Mouse (Mus musculus): Measurements from ENCODE around the gene Iqcd. TPM values are rescaled to one million over a fixed set of nuclear protein-coding genes. Genes with fewer than 3 reads are reported as not detected.

The Iqcd gene
- polyA plus RNA-seq, 1 experiment from 2014 or later = 1.7 TPM

DNA sequence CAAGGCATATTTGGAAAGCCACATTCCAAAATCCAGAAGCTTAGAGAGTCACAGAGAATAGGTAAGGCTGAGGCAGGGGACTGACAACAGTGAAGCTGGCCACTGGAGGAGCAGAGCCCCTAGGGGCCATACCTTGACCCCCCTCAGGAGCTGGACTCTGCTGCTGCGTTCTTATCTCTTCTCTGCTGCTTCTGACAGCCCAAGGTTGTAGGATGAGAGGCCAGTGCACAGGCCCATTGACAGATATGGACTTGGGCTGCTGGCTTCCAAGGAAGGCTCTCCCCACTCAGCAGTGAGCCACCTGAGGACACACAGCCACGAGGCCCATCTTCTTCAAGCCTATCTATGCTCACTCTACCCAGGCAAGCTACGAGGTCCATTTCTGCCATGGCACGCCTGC lies 19.9 kb upstream of the Iqcd start:
- no peak overlapping the region for H3K27ac ChIP-seq (ENCODE audit: low read length)
- no peak for ATAC-seq
- WGBS = 72% methylated on average over 4 of the region's 4 CpGs
- DNase-seq (ENCODE audit: low spot score) = no peak
- H3K4me2 ChIP-seq (replicated peaks; ENCODE audit: low read depth, low read length) = no peak overlapping the region
- H3K27me3 ChIP-seq (replicated peaks; ENCODE audit: insufficient read depth, low read length) = no peaks in the 10 kb centered on the region
- H3K36me3 ChIP-seq (ENCODE audit: insufficient read depth, low read length) = no peaks in the 10 kb centered on the region
- TF ChIP-seq EP300 (IDR thresholded peaks at IDR 0.05) (no peak), CTCF (IDR thresholded peaks at IDR 0.05) (no peak)
- no peak overlapping the region for H3K4me3 ChIP-seq (ENCODE audit: low read depth, low read length)
- no peak overlapping the region for H3K9ac ChIP-seq (replicated peaks; ENCODE audit: low read depth)
- H3K9me3 ChIP-seq (ENCODE audit: low read length) = no peaks in the 10 kb centered on the region
- H3K4me1 ChIP-seq (ENCODE audit: insufficient read depth, low read depth, low read length) = peaks cover 17% of the 10 kb centered on the region

DNA sequence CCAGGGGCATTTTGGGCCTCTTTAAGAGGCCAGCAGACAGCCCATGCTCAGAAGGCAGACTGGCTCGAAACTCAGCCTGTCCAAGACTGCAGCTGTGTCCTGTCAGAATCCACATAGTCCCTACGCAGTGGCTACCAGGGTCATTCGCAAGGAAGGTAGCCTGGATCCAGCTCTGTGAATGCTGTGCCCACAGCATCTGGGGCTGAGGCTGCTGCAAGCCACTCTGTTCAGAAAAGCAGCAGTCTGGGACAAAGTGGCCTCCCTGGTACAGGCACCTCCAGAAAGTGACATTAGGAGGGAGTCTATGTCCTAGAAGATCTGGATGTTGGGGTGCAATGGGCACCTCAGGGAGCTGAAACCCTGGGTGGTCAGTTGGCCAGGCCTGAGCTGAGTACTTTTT lies 19.0 kb upstream of the Iqcd start:
- ATAC-seq = no peak
- Histone ChIP-seq H3K36me3 (ENCODE audit: insufficient read depth, low read length) (no peaks in the 10 kb centered on the region), H3K9ac (replicated peaks; ENCODE audit: low read depth) (no peak overlapping the region), H3K9me3 (ENCODE audit: low read length) (no peaks in the 10 kb centered on the region), H3K4me1 (ENCODE audit: insufficient read depth, low read depth, low read length) (peaks cover 17% of the 10 kb centered on the region), H3K27ac (ENCODE audit: low read length) (no peak overlapping the region), H3K4me3 (ENCODE audit: low read depth, low read length) (no peak overlapping the region), H3K4me2 (replicated peaks; ENCODE audit: low read depth, low read length) (no peak overlapping the region), H3K27me3 (replicated peaks; ENCODE audit: insufficient read depth, low read length) (no peaks in the 10 kb centered on the region)
- 76% methylated on average over 3 of the region's 3 CpGs for WGBS
- no peak for TF ChIP-seq EP300 (IDR thresholded peaks at IDR 0.05)
- no peak for TF ChIP-seq CTCF (IDR thresholded peaks at IDR 0.05)
- DNase-seq (ENCODE audit: low spot score) = no peak

- peaks cover 17% of the 10 kb centered on the region for H3K4me1 ChIP-seq (ENCODE audit: insufficient read depth, low read depth, low read length)
- 69% methylated on average over 11 of the region's 11 CpGs for WGBS
- no peaks in the 10 kb centered on the region for H3K27me3 ChIP-seq (replicated peaks; ENCODE audit: insufficient read depth, low read length)
- TF ChIP-seq CTCF (IDR thresholded peaks at IDR 0.05) (no peak), EP300 (IDR thresholded peaks at IDR 0.05) (no peak)
- no peaks in the 10 kb centered on the region for H3K9me3 ChIP-seq (ENCODE audit: low read length)
- ATAC-seq (no peak), DNase-seq (ENCODE audit: low spot score) (no peak)
- no peak overlapping the region for H3K4me3 ChIP-seq (ENCODE audit: low read depth, low read length)
- no peak overlapping the region for H3K9ac ChIP-seq (replicated peaks; ENCODE audit: low read depth)
- H3K27ac ChIP-seq (ENCODE audit: low read length) = no peak overlapping the region
- no peaks in the 10 kb centered on the region for H3K36me3 ChIP-seq (ENCODE audit: insufficient read depth, low read length)
- no peak overlapping the region for H3K4me2 ChIP-seq (replicated peaks; ENCODE audit: low read depth, low read length)
Measured at GRCm38 (mm10) chr5:120570289-120570897, 18.4 kb upstream of the Iqcd start.

DNA sequence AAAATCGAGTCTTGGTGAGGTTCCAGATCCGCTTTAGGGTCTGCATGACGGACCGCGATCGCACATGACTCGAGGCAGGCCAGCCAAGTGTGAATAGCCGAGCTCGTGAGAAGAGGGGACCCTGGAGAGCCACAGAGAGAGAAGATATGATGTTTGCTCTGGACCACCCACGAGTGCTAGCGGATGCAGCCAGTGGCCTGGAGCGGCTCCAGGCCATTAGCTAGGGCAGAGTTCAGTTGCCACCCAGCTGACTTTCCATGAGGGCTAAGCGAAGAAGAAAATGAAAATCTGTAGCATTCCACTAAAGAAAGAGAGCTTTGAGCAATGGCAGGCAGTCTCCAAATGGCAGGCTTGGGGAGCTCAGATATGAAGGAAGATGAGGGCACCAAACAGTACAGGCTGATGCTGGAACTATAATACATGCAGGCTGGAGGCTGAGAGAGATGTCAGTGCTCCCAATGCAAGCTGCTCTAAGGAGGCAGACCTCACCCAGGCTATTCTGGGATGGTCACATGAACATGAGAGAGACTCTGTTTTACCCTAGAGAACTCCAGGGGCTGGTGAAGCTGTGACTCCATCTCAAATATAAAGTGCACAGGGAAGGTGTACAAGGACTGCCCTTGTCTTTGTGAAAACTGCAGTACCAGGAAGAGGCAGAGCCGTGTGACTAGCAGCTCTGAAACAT lies 17.6 kb upstream of the Iqcd start:
- Histone ChIP-seq H3K36me3 (ENCODE audit: insufficient read depth, low read length) (no peaks in the 10 kb centered on the region), H3K4me1 (ENCODE audit: insufficient read depth, low read depth, low read length) (peaks cover 11% of the 10 kb centered on the region), H3K27ac (ENCODE audit: low read length) (no peak overlapping the region), H3K9ac (replicated peaks; ENCODE audit: low read depth) (no peak overlapping the region), H3K4me2 (replicated peaks; ENCODE audit: low read depth, low read length) (no peak overlapping the region), H3K27me3 (replicated peaks; ENCODE audit: insufficient read depth, low read length) (no peaks in the 10 kb centered on the region), H3K9me3 (ENCODE audit: low read length) (no peaks in the 10 kb centered on the region), H3K4me3 (ENCODE audit: low read depth, low read length) (no peak overlapping the region)
- ATAC-seq (no peak), DNase-seq (ENCODE audit: low spot score) (no peak)
- TF ChIP-seq CTCF (IDR thresholded peaks at IDR 0.05) (no peak), EP300 (IDR thresholded peaks at IDR 0.05) (no peak)
- 49% methylated on average over 14 of the region's 14 CpGs for WGBS

DNA sequence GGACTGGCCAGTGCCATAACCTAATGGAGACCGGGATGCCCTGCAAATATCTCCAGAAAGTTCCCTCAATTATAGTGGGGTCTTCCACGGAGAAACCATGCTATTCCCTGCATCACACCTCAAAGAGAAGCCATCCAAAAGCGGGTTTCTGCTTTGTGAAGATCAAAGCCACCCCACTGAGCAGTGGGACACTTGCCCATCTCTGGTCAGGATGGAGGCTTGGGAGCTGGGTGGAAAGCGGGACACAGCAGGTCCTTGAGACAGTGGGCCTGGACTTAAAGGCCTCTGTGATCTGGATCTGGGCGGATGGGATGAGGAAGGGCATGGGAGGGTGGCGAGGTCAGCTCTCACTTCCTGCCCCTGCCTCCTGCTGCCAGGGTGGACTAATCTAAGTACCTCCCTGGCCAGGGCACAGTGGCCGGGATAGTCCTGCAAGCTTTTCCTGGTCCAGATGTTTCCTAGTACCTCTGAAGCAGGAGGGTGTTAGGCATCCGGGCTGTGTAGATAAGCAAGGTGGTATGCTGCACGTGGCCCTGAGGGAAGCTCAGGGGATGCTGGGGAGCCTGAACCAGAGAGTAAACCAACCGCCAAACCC lies 14.2 kb upstream of the Iqcd start:
- Histone ChIP-seq H3K27ac (ENCODE audit: low read length) (no peak overlapping the region), H3K9me3 (ENCODE audit: low read length) (no peaks in the 10 kb centered on the region), H3K4me1 (ENCODE audit: insufficient read depth, low read depth, low read length) (peaks cover 14% of the 10 kb centered on the region), H3K4me3 (ENCODE audit: low read depth, low read length) (no peak overlapping the region), H3K4me2 (replicated peaks; ENCODE audit: low read depth, low read length) (no peak overlapping the region), H3K9ac (replicated peaks; ENCODE audit: low read depth) (no peak overlapping the region), H3K36me3 (ENCODE audit: insufficient read depth, low read length) (no peaks in the 10 kb centered on the region), H3K27me3 (replicated peaks; ENCODE audit: insufficient read depth, low read length) (no peaks in the 10 kb centered on the region)
- no peak for ATAC-seq
- 55% methylated on average over 10 of the region's 10 CpGs for WGBS
- DNase-seq (ENCODE audit: low spot score) = no peak
- TF ChIP-seq EP300 (IDR thresholded peaks at IDR 0.05) (no peak), CTCF (IDR thresholded peaks at IDR 0.05) (no peak)

DNA sequence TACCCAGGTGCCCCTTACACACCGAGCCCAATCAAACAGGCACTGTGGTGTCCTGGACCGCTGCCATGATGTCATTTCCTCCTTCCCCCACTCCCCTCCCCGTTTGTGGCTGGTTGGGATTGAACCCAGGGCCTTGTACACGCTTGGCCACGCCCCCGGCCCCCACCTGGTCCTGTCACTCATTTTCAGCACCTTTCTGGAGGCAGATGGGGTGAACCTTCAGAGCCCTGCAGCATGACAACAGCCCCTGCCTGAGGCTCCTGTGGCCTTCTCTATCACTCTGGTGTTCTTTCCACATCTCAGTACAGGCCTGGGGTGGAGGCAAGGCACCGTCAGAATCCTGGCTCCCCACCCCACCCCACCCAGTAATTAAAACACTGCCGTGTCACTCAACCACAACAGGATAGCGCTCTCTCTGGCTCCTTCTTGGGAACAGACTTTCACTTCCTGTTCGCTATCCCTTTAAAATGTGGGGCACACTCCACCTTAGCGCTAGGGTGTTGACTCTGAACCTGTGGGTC lies 12.0 kb upstream of the Iqcd start:
- no peak overlapping the region for H3K27ac ChIP-seq (ENCODE audit: low read length)
- WGBS = 71% methylated on average over 11 of the region's 11 CpGs
- TF ChIP-seq CTCF (IDR thresholded peaks at IDR 0.05) = no peak
- no peak for TF ChIP-seq EP300 (IDR thresholded peaks at IDR 0.05)
- no peak for DNase-seq (ENCODE audit: low spot score)
- peaks cover 8% of the 10 kb centered on the region for H3K4me1 ChIP-seq (ENCODE audit: insufficient read depth, low read depth, low read length)
- no peak overlapping the region for H3K4me3 ChIP-seq (ENCODE audit: low read depth, low read length)
- no peaks in the 10 kb centered on the region for H3K9me3 ChIP-seq (ENCODE audit: low read length)
- H3K27me3 ChIP-seq (replicated peaks; ENCODE audit: insufficient read depth, low read length) = no peaks in the 10 kb centered on the region
- no peaks in the 10 kb centered on the region for H3K36me3 ChIP-seq (ENCODE audit: insufficient read depth, low read length)
- ATAC-seq = no peak
- no peak overlapping the region for H3K4me2 ChIP-seq (replicated peaks; ENCODE audit: low read depth, low read length)
- no peak overlapping the region for H3K9ac ChIP-seq (replicated peaks; ENCODE audit: low read depth)
